Mouse (Mus musculus): ENCODE results near the gene Cirbp.

The Cirbp gene

GRCm38 (mm10) chr10:80138553-80139438 is 27.0 kb upstream of the Cirbp start, which contains the start of gene Atp5d:
TSS of gene Atp5d (plus strand) at chr10:80138632.
- DNase-seq: peak; percentile 70

GRCm38 (mm10) chr10:80139439-80139775 is 26.4 kb upstream of the Cirbp start:
- no peak for DNase-seq

- DNase-seq: no peak
These were observed 25.7 kb upstream of the Cirbp start for GRCm38 (mm10) chr10:80139975-80140665.

- no peak for DNase-seq
These were observed 25.1 kb upstream of the Cirbp start, which contains the start of gene Cbarp for GRCm38 (mm10) chr10:80140666-80141035. TSS of gene Cbarp (minus strand) at chr10:80140835.

- DNase-seq: peak; percentile 90
These were observed 24.5 kb upstream of the Cirbp start for GRCm38 (mm10) chr10:80141243-80141642.

GRCm38 (mm10) chr10:80141786-80142529 is 23.8 kb upstream of the Cirbp start:
- DNase-seq: peak; percentile 86

GRCm38 (mm10) chr10:80142530-80142925 is 23.3 kb upstream of the Cirbp start:
- no peak for DNase-seq

GRCm38 (mm10) chr10:80143664-80144063 is 22.1 kb upstream of the Cirbp start:
- no peak for DNase-seq

GRCm38 (mm10) chr10:80144159-80144558 is 21.6 kb upstream of the Cirbp start:
- DNase-seq: no peak

- peak; percentile 82 for DNase-seq
These were observed 20.6 kb upstream of the Cirbp start for GRCm38 (mm10) chr10:80144864-80145838.

GRCm38 (mm10) chr10:80145896-80146295 is 19.9 kb upstream of the Cirbp start:
- DNase-seq: no peak

- DNase-seq: no peak
These were observed 19.2 kb upstream of the Cirbp start for GRCm38 (mm10) chr10:80146568-80147011.

GRCm38 (mm10) chr10:80147146-80147718 is 18.6 kb upstream of the Cirbp start:
- no peak for DNase-seq

- peak; percentile 79 for DNase-seq
These were observed 17.8 kb upstream of the Cirbp start, which contains the start of gene Midn for GRCm38 (mm10) chr10:80147719-80148601. TSS of gene Midn (plus strand) at chr10:80148272.

GRCm38 (mm10) chr10:80148610-80149290 is 17.0 kb upstream of the Cirbp start:
- DNase-seq: peak; percentile 95

GRCm38 (mm10) chr10:80149291-80150225 is 16.2 kb upstream of the Cirbp start:
- peak; percentile 93 for DNase-seq

- DNase-seq: peak; percentile 84
These were observed 15.3 kb upstream of the Cirbp start for GRCm38 (mm10) chr10:80150226-80151210.

All from right cerebral cortex, postnatal 4 days (tissue).